ENCODE assay signal across 9 mouse cellular contexts in genomic region chr14:120330454-120330853, GRCm38 (mm10). TPM values are rescaled to one million over a fixed set of nuclear protein-coding genes. Genes with fewer than 3 reads are reported as not detected.
A peak's percentile ranks its signal among the peaks of the same experiment; 100 is the strongest.
DNase-seq lines count a peak whose midpoint lies in the region; ATAC-seq and TF ChIP-seq lines count a peak whose summit lies in the region.
"Had no signal": no experiment of that assay in that cellular context is flagged by ENCODE, and none has a peak within 500 bp of the region (broad histone marks: within the 10 kb centered on the region; RNA-seq: fewer than 3 reads in every experiment).

No protein-coding gene starts in this region.

- ATAC-seq in heart, embryonic 12.5 days (ENCODE audit: insufficient number of reproducible peaks, low FRiP score), result no peak
- peak; percentile 73 for ATAC-seq in cerebellum, adult (ENCODE audit: insufficient number of reproducible peaks, low FRiP score, low TSS enrichment)
- ATAC-seq in megakaryocyte, adult 5-6 weeks (ENCODE audit: poor library complexity, severe bottlenecking), result no peak

- H3K4me1 ChIP-seq in heart, embryonic 12.5 days (replicated peaks), result peaks cover 60% of the 10 kb centered on the region
- peaks cover 2% of the 10 kb centered on the region; the same call in 1 of the 2 replicates for H3K4me1 ChIP-seq in thymus, adult 2 months (replicated peaks; ENCODE audit: control insufficient read depth, insufficient read depth, low read length)

- peaks cover 91% of the 10 kb centered on the region for H3K79me3 ChIP-seq in C2C12 (ENCODE audit: low read depth)

- WGBS in heart, embryonic 12.5 days, result 63% methylated on average over 12 of the region's 12 CpGs
- WGBS in thymus, adult 2 months, result 94% methylated on average over 12 of the region's 12 CpGs

- TF ChIP-seq CTCF in C2C12 (IDR thresholded peaks at IDR 0.05; ENCODE audit: control insufficient read depth, insufficient read depth, insufficient read length), result no peak
- TF ChIP-seq CTCF in thymus, adult 2 months (IDR thresholded peaks at IDR 0.05; ENCODE audit: borderline replicate concordance, control insufficient read depth, extremely low read depth, insufficient read depth, low read length, poor library complexity), result no peak

- H3ac ChIP-seq in C2C12 (ENCODE audit: control insufficient read depth, insufficient read length, low read depth), result no peak overlapping the region

- H3K9ac ChIP-seq in heart, embryonic 12.5 days, result no peak overlapping the region; the same call in 1 of the 2 replicates
- H3K9ac ChIP-seq: lung, embryonic 15.5 days; stomach, embryonic 15.5 days had no signal

- peak overlapping the region; percentile 25; the same call in 1 of the 2 replicates for H3K27ac ChIP-seq in heart, embryonic 12.5 days (ENCODE audit: poor library complexity, severe bottlenecking)
- no peak overlapping the region for H3K27ac ChIP-seq in thymus, adult 2 months (ENCODE audit: control insufficient read depth, insufficient read depth, low read length)
- H3K27ac ChIP-seq: lung, embryonic 15.5 days; stomach, embryonic 15.5 days had no signal

- intact Hi-C loops in heart, postnatal 10 days (cut with DNase I), result no loop called here

- no peaks in the 10 kb centered on the region for H3K9me3 ChIP-seq in heart, embryonic 12.5 days (replicated peaks)
- H3K9me3 ChIP-seq: lung, embryonic 15.5 days; stomach, embryonic 15.5 days had no signal

- H3K36me3 ChIP-seq in heart, embryonic 12.5 days, result peaks cover 19% of the 10 kb centered on the region
- peaks cover 77% of the 10 kb centered on the region for H3K36me3 ChIP-seq in C2C12 (ENCODE audit: control insufficient read depth, insufficient read depth)
- H3K36me3 ChIP-seq in thymus, adult 2 months (ENCODE audit: control insufficient read depth, insufficient read depth, low read length), result 0 out of 2 replicates have a peak, but pooled peaks cover 3% of the 10 kb centered on the region
- H3K36me3 ChIP-seq: stomach, embryonic 15.5 days had no signal

- TF ChIP-seq POLR2A in thymus, adult 2 months (IDR thresholded peaks at IDR 0.05; ENCODE audit: control insufficient read depth, extremely low read depth, insufficient read depth, low read length, poor library complexity), result no peak

- no peak overlapping the region for H3K4me2 ChIP-seq in heart, embryonic 12.5 days
- H3K4me2 ChIP-seq: lung, embryonic 15.5 days; stomach, embryonic 15.5 days had no signal

- H3K27me3 ChIP-seq in heart, embryonic 12.5 days (replicated peaks), result no peaks in the 10 kb centered on the region
- H3K27me3 ChIP-seq in C2C12 (ENCODE audit: control insufficient read depth, insufficient read depth, insufficient read length), result no peaks in the 10 kb centered on the region
- H3K27me3 ChIP-seq in thymus, adult 2 months (ENCODE audit: control insufficient read depth, insufficient read depth, low read length), result no peaks in the 10 kb centered on the region
- H3K27me3 ChIP-seq: lung, embryonic 15.5 days; stomach, embryonic 15.5 days had no signal

- H3K79me2 ChIP-seq in C2C12 (ENCODE audit: control insufficient read depth, insufficient read depth), result peaks cover 97% of the 10 kb centered on the region

- no peak overlapping the region for H3K4me3 ChIP-seq in heart, embryonic 12.5 days
- H3K4me3 ChIP-seq in C2C12 (ENCODE audit: insufficient read depth, poor library complexity, severe bottlenecking), result no peak overlapping the region
- H3K4me3 ChIP-seq in thymus, adult 2 months (ENCODE audit: control insufficient read depth, insufficient read depth, low read length), result no peak overlapping the region
- H3K4me3 ChIP-seq: lung, embryonic 15.5 days; stomach, embryonic 15.5 days had no signal

- no peak for DNase-seq in heart, postnatal 10 days
- DNase-seq in left cerebral cortex, adult 18-20 months (ENCODE audit: low spot score in 2 of 2), result peak; percentile 50 to 52
- DNase-seq in thymus, adult 2 months, result no peak

TF ChIP-seq in C2C12, 6 proteins besides CTCF, POLR2A, EP300 and RAD21:
- TF ChIP-seq FOSL1 (IDR thresholded peaks at IDR 0.05; ENCODE audit: insufficient read depth, low read length, poor library complexity, severe bottlenecking), result no peak
- TF ChIP-seq MYOD1 (IDR thresholded peaks at IDR 0.05; ENCODE audit: control insufficient read depth, insufficient read length, low read depth), result no peak
- TF ChIP-seq USF1 (IDR thresholded peaks at IDR 0.05; ENCODE audit: low read depth), result no peak
- peak; percentile 37 for TF ChIP-seq MAX (IDR thresholded peaks at IDR 0.05)

RNA-seq across cellular contexts. Expression of gene Mbnl2, which starts 55.0 kb away (rescaled TPM):
- 108 and 114 TPM in 2 replicates for polyA plus RNA-seq in heart, embryonic 12.5 days (2016; fragmentation: Nextera tagmentation; extraction: Ambion mirVana)
- total RNA-seq in heart, postnatal 10 days (2021), result 100 to 1,000 TPM; 223 to 270 TPM
- 42.1 TPM for polyA plus RNA-seq in C2C12 (2012; fragmentation: generic; extraction: Trizol)
- 100 to 1,000 TPM; 241 to 268 TPM for total RNA-seq in left cerebral cortex, adult 18-20 months (2021)
- 113 and 132 TPM in 2 replicates for total RNA-seq in megakaryocyte, adult 5-6 weeks (2015)
- total RNA-seq in megakaryocyte, adult 5-6 weeks (2017), result 94.7 and 111 TPM in 2 replicates
- polyA plus RNA-seq in thymus, adult 2 months (2012; rRNA removed), result 58.9 and 64.4 TPM in 2 replicates

Comparison
In these comparisons a context has a peak if more than half of its experiments do, and no peak if none do; other contexts are left out.
1. DNase-seq: peak in left cerebral cortex, adult 18-20 months (2 of 2); none in heart, postnatal 10 days (0 of 2) and thymus, adult 2 months (single experiment).